Mouse (Mus musculus) E14TG2a.4 (cell line): Measurements from ENCODE around the gene Tnfsfm13.

Source experiments
- CTCF ChIP-seq: conservative IDR thresholded peaks from 2 replicates; pipeline ENCODE4 v1.5.1; 2014; ENCODE audit warnings: low read length
- POU5F1 ChIP-seq: IDR thresholded peaks from 2 replicates; pipeline ENCODE4 v1.6.1; 2014; ENCODE audit warnings: low read length, borderline replicate concordance

DNA sequence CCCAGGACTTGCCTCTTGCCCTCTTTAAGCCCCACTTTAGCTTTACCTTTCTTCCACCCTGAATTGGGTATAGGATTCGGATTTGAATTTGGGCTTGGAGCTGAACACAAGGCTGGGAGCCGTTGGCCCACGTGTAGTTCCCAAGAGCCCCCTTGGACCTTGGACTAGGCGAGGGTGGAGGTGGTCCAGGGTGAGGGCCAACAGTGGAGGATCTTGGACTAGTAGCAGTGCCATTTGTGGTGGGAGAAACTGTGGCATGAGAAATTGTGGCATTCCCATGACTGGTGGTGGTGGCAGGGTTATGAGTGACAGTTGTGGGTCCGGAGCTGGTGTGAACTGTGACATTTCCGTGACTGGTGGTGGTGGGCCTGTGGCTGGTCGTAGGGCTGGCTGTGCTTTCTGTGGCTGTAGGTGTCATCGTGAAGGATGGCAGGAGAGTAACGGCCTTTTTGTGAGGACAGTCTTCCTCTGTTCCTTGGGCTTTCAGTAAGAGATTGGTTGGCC is 30.4 kb downstream of the Tnfsfm13 start:
- TF ChIP-seq CTCF (no peak), POU5F1 (no peak)
